Mouse (Mus musculus) liver, postnatal 0 days (tissue): ENCODE measurements around the gene Fzd1.

Source experiments
- CTCF ChIP-seq: sonication (generic); IDR thresholded peaks from 2 replicates; pipeline ENCODE4 v1.5.1; 2016; ENCODE audit warnings: antibody characterized with exemption, low read depth
- EP300 ChIP-seq: IDR thresholded peaks from 2 replicates; pipeline ENCODE4 v1.6.1; 2016; ENCODE audit warnings: antibody characterized with exemption, low read depth, mild to moderate bottlenecking

DNA sequence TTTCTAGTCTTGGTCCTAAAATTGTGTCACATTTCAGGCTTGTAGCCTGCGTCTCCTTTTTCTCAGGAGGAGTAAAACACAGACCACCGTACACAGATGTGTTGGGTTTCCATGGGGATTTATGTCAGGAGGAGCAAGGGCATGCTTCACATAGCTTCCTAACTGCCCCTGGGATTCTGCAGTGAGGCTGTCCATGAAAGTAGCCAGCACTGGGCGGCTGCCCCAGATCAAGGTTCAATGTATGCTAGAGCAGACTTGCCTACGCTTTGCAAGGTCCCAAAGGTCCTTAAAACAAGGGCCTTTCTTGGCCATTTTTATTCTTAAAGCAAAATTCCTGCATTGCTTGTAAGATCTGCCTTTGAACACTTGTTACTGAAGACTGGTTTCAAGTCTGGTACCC is 47.4 kb upstream of the Fzd1 start:
- TF ChIP-seq CTCF (no peak), EP300 (no peak)
